Mouse (Mus musculus) frontal cortex, adult 2 months (tissue): ENCODE measurements around the gene Ppp1r35. TPM values are rescaled to one million over a fixed set of nuclear protein-coding genes. Genes with fewer than 3 reads are reported as not detected.
A peak's percentile ranks its signal among the peaks of the same experiment; 100 is the strongest.
"Not testable (repeated sequence)": the region's sequence is repeated elsewhere in the genome, so short reads cannot be mapped to it uniquely, and the experiment has no call there.

Experiments used
- DNase-seq, 2 experiments: peaks; one replicate each; pipeline ENCODE4 v3.0.0; 2022; ENCODE audit warnings: low spot score in 1 of 2; ENCODE audit errors: extremely low spot score in 1 of 2
- polyA plus RNA-seq: library from polyadenylated mRNA; depleted of rRNA; stranded (reverse); fragments of >200 nt; gene quantifications from 2 replicates; pipeline ENCODE4 v1.2.3, GENCODE M21; 2012; rRNA removed

Ppp1r35 gene
- 24.2 and 25.9 TPM in 2 replicates for polyA plus RNA-seq

DNA sequence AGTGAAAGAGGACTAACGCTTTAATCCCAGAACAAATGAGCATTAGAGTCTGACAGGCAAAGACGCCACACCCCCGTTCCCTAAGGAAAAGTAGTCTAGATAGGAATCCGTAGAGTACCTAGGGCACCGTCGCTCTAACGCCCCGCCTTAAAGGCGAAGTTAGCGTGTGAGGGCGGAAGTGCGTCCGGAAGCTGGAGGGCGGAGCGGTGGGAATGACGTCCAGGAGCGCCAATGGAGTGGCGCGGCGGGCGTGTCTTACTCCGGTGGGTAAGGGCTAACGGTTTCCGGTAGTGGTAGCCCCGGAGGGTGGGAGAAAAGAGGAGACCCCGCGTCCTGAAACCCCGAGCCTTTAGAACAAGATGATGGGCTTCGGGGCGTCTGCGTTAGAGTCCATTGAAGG, at the start of gene Ppp1r35:
TSS of gene Ppp1r35 (plus strand) at position 215 of the 400 bp plus-strand sequence.
- peak; percentile 93 to 99 for DNase-seq

DNA sequence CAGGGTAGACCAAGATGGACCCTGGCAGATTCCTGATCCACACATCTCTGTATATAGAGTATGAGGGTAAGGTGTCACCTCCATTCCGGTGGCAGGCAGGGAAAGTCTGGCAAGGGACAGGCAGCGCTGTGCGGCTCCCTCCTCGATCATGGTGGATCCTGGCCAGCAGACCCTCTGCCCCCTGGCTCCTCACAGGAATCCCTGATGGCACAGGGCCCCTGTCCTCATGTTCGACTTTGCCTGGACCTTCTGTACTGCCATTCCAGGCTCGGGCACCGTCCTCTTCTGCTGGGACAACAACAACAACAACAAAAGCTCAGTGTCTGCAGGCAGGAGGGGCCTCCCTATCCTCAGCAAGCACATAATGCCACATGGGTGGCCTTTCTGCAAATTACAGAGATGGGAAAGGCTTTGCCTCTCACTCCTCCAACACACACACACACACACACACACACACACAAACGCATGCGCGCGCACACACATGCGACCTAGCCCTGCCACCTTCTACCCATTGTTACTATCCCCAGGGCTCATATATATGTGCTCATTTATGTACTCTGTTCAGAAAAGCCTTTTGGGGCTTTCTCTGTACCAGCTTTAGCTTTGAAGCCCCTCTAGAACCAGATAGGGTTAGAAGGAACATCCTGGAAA, 44.9 kb upstream of the Ppp1r35 start:
- no peak for DNase-seq

DNA sequence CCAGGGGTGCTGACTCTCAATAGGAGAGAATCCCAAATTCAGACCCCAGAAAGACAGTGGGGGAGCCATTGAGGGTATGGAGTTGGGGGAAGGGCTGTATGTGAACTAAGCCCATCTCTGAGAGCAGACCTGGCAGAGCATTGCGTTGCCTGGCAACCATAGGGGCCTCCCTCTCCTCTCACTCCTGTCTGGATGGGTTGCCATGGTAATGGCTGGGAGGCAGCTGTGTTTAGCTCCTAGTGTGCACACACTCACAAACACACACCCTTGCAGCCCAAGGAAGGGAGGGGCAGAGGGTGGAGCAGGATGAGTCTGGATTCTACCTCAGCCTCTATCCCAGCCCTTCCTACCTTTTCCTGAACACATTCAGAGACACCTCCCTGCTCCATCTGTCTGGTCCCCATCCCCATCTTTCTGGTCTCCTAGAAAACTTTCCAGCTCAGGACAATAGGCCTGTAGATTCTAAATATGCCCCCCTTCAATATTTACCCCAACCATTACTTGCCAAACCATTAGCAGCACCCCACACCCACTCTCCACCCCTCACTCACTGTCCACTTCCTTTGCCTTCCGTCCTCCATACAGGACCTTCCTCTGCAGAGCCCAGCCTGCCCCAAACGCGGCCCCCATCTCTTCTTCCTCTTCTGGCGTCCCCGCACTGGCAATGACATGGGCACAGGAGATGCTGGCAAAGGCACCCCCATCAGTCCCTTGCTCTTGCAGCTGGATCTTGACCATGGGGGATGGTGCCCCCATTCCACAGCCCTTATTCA, 44.2 kb upstream of the Ppp1r35 start:
- DNase-seq = peak; percentile 93 to 95

DNA sequence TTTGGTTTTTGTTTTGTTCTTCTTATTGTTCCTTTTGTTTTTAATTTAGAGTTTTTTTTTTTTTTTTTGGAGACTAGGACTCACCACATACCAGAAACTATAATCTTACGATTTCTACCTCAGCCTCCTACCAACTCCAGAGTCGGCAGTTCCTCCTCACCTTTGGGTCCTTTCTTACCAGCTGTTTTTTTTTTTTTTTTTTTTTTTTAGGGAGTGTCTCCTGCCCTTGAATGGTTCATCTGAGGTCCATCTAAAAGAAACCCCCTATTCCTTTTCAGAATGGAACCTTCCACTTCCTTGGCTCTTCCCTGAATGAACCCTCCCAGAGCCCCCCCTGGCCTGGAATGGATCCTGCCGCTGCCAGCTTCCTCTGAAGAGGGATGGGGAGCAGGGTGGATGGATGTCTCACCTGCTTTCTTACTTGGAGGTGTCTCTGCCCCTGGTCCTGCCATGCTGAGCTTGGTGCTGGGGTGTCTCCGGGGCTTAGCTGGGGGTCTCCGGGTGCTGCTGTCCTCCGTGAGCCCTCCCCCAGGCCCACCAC, 41.2 kb upstream of the Ppp1r35 start:
- peak in 1 of 2 experiments; percentile 71 for DNase-seq

DNA sequence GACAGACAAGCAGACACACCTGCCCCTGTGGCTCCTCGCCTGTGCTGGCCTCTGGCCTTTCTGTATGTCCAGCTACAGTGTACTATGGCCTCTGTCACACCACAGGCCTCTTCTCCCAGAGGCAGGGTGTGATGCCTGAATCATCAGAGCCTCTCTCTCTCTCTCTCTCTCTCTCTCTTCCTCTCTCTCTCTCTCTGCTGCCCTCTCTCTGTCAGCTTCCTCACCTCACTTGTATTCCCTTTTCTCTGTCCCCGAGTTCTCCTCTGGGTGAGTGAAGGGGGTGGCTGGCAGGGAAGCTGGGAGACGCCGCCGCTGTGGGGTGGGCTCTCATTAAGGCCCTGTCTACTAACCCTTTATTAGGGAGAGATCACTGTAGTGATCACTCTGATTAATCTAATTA, 40.1 kb upstream of the Ppp1r35 start:
- no peak for DNase-seq

DNA sequence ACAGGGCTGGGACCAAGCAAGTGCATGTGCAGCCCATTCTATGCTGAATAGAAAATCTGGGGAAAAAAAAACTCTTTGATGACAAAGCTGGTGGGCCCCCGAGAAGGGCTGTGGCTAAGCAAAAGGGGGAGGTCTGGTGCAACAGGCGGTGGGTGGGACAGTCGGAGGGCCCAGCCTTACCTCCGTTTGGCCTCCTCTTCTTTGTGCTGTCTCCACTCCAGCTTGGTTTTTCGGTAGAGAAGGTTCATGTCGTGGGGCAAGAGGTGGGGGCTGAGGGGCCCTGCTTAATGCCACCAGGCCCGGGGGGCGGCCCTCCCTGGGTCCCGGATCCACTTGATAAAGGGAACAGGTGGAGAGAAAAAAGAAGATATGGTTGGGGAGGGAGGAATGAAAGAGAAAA, 39.2 kb upstream of the Ppp1r35 start:
- DNase-seq = no peak

DNA sequence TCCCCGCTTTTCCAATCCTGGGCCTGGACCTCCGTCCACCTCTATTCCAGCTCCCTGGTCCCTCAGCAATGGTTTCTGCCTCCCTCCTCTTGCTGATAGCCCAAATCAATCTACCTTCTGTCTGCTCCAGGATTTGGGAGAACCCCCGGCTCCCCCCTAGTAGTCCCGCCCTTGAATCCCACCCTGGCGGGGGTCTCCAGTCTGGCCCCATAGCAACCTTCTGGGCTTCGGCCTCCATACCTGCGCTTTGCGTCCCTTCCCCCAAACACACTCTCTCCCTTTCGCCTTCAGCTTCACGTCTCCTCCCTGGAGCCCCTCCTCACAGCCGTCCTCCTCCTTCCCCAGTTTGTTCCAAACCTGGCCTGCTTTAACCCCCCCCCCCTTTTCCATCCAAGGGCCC, 38.1 kb upstream of the Ppp1r35 start:
- DNase-seq = no peak

DNA sequence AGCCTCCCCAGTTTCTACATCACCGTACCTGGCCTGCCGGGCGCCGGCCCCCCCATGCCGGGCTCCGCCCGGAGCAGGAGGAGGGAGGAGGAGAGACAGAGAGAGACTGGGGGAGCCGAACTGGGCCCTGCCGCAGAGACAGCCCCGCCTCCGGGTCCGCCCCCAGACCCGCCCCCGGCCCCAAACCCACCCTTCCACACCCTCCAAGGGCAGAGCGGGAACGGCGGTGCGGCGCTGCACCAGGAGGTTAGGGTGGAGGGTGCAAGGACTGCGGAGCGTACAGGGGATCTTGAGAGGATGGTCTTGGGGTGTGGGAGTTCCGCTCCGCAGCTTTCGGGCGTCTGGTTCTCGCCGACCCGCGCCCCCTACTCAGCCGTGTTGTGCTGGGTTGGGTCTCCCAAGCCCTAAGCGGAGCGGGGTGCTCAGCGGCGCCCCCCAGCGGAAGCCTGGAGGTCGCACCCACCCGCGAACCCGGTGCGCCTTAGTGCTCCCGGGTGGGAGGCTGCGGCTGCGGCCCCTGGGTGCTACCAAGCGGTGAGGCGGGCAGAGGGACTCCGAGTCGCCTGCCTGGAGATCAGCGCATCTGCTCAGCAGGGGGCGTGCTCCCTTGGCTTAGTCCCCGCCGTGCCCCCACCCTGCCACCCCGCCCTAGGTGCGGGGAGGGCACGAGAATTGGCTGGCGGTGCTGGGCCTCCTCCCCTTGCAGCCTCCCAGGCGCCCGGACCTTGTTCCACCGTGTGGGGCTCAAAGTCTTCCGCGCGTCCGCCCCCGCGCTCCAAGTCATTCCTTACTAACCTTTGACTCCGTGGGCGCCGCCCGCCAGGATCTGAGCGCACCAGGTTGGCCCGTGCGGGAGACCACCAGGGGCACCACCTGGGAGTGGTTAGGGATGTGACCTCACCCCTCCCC, 37.4 kb upstream of the Ppp1r35 start, which contains the start of gene Nyap1:
TSS of gene Nyap1 (minus strand) at position 585 of the 909 bp plus-strand sequence.
- peak in 1 of 2 experiments; percentile 86 for DNase-seq

DNA sequence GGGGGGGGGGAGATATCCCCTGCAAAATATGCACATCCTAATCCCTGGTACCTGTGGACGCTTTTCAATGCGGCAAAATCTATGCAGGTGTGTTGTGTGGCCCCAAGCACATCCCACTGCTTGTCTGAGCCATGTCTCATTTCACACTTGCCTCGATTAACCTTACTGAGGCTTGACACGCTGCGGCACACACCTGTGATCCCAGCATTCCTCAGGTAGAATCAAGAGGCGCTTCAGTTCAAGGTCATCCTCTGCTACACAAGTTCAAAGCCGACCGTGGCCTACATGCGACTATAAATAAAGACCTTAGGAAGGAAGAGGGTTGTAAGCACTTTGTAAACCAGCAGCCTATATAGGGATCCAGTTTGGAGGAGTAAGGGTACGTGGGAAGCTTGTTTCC, 36.6 kb upstream of the Ppp1r35 start:
- no peak for DNase-seq

DNA sequence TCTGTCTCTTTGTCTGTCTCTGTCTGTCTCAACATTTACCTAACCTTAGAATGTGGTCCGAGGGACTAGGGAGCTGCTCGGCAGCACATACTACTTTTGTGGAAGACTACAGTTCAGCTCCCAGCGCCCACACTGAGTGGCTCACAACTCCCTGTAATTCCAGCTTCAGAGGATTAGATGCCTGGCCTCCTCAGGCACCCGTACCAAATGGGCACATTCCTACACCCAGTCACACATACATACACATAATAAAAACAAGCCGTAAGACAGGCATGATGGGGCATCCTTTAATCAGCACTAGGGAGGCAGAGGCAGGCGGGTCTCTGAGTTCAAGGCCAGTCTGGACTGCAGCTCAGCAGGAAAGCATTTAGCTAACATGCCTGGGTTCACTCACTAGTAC, 35.8 kb upstream of the Ppp1r35 start:
- no peak for DNase-seq

DNA sequence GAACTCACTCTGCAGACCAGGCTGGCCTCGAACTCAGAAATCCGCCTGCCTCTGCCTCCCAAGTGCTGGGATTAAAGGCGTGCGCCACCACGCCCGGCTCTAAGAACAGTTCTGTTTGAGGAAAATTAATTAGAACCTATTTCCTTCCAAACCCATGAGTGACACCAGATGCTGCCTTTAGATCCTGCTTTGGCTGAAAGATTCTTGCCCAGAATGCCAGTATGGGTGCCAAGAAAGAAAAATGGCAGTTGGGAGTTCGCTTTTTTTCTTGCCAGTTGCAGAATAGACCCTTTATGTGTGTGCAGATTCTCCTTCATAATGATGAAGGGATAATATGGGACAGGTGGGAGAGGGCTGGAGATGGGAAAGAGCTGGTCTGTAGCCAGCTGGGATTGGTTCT, 34.5 kb upstream of the Ppp1r35 start:
- no peak for DNase-seq

DNA sequence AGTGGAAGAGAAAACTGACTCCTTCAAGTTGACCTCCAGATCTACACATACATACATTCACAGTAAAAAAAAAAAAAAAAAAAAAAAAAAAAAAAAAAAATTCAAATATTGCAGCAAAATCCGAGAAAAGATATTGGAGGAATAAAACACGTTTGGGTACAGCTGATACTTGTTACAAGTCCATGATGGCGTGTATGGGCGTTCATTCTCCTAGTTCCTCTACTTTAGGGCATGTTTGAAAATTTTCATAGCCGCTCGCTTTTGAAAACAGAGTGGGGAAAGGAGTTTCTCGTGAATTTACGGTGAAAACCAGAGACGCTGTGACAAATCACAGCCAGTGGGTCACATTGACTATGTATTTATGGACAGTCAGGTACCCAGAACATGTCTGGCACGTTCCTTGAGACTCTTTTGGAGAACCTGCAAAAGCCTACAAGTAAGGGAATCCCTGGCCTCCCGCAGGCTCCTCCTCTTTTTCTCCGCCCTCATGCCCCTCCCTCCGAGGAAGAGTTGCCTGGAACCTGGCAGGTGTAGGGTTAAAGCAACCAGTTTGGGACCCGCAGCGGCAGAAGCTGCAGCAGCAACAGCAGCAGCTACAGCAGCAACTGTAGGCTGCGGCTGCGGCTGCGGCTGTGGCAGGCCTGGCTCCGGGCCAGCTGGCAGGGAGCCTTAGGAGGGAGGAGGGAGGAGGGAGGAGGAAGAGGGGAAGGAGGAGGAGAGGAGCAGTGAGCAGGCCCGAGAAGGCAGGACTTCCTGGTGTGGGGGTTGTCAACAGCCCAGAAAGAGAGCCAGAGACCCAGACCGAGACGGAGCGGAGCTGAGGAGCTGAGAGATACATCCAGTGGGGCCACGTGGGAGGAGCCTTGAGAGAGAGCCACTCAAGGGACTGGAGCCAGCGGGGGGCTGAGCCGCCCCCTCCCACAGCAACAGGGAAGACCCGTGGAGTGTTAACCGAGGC, 33.2 kb upstream of the Ppp1r35 start, which contains the start of gene Tsc22d4:
TSS of gene Tsc22d4 (plus strand) at position 517 of the 958 bp plus-strand sequence.
- DNase-seq = peak; percentile 86 to 87

DNA sequence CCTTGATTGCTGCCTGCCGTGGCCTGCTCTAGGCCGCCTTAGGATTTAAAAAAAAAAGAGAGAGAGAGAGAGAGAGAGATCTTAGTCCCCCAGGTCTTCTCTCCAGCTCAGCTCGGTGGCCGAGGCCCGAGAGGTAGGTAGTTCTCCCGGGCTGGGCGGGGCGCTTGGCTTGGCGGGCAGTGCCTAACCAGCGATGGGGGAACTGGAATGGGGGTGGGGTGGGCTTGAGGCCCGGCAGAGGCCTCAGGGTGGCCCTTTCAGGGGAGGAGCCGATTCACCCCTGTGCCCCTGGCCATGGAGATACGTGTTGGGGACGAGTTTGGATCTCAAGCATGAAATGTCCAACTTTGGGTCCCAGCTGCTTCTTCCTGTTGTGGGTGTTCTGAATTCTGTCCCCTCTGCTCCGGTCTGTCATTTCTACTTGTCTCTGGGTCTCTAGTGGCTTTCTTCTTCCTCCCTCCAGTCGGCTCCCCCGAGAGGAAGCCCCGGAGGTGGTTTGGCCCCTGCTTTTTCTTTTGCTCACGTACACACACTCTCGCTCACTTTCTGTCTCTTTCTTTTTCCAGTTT, 32.3 kb upstream of the Ppp1r35 start:
- DNase-seq = no peak

DNA sequence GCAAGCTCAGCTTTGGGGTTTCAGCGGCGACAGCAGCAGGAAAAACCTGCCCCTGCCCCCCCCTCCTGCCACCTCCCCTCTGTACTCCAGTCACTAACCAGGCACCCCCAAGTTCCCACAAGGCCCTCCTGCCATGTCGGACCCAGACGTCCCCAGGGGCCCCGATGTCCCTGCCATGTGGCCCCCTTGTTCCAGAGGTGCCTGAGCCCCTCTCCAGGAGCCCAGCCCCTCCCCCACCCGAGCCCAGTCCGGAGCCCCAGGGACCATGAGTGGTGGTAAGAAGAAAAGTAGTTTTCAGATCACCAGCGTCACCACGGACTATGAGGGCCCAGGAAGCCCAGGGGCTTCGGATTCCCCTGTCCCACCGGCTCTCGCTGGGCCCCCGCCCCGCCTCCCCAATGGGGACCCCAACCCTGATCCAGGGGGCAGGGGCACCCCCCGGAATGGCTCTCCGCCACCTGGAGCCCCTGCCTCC, 31.8 kb upstream of the Ppp1r35 start:
- DNase-seq = no peak

DNA sequence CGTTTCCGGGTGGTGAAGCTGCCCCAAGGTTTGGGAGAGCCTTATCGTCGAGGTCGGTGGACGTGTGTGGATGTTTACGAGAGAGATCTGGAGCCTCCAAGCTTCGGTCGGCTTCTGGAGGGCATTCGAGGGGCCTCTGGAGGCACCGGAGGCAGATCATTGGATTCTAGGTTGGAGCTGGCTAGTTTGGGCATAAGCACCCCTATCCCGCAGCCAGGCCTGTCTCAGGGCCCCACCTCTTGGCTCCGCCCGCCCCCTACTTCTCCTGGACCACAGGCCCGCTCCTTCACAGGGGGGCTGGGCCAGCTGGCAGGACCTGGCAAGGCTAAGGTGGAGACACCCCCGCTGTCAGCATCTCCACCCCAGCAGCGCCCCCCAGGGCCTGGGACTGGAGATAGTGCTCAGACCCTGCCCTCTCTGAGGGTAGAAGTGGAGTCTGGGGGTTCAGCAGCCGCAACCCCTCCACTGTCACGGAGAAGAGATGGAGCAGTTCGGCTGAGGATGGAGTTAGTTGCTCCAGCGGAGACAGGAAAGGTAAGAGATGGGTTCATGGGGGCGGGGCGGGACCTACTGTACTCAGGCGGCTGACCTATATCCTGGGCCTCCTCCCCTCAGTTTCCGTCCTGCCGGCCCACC, 31.2 kb upstream of the Ppp1r35 start:
- no peak for DNase-seq

DNA sequence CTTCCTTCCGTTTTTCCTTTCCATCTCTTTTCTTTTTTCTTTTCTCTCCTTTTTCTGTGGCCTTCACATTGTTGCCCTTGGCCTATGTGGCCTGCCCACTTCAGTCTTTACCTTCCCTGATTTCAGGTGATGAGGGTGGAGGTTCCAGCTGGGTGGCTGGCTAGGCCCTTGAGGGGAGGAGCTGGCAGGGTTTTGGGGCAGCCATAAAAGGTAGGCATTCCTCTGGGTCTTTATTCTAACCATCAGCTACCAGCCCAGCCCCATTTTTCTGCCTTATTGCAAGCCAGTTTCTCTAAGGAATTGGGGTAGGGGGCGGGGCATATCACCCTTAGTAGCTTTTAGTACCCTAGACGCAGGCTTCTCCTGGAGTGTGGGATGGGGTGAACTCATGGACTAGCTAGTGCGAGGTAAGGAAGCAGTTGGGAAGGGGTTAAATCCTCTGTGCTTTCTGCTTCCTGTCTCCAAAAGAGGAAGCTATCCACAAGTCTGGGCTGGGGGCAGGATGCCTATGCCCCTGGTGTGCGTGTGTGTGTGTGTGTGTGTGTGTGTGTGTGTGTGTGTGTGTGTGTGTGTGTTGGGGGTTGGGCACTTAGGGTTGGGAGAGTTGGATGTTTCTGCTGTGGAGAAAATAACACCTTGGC, 30.4 kb upstream of the Ppp1r35 start:
- no peak for DNase-seq

DNA sequence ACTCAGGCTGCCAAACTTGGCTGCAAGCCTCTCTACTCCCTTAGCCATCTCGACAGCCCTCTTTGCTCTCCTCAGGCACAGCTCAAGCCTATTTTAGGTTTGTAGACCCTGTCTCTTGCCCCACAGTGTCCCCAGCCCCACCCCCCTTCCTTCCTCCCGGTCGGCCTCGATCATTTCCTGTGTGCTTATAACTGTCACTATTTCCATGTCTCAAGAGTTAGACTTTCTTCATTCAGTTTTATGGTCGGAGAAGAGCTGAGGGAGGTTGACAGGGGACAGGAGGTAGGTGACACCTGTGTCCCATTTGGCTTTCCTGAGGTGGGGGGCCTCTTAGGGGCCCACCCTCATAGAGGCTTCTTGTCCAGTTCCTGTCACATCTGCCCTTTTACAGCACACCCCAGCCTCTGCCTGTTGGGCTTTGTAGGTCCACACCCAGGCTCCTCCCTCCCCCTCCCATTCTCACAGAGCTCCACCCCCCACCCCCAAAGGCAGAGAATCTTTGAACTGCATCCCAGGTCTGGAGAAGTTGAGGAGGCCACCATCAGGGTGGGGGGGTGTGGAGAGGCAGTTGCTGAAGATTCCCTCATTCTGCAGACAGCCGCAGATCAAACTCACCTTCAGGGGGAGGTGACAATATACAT, 29.3 kb upstream of the Ppp1r35 start:
- DNase-seq = no peak

DNA sequence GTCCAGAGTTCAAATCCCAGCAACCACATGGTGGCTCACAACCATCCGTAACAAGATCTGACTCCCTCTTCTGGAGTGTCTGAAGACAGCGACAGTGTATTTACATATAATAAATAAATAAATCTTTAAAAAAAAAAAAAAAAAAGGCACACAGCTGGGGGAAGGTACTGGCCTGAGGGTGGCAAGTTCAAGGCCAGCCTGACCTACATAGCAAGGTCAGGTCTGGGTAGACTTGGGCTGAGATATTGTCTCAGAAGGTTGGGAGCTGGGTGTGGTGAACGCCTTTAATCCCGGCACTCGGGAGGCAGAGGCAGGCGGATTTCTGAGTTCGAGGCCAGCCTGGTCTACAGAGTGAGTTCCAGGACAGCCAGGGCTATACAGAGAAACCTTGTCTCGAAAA, 28.4 kb upstream of the Ppp1r35 start:
- not testable (repeated sequence) for DNase-seq
